Mouse (Mus musculus) cerebellum, postnatal 4 days (tissue): Measurements from ENCODE around the gene Crb3.

ENCODE experiments used
- DNase-seq, 2 experiments: peaks; one replicate each; pipeline ENCODE4 v3.0.0; 2022; ENCODE audit warnings: low spot score in 2 of 2, mixed read lengths in 1 of 2

The Crb3 gene

GRCm38 (mm10) chr17:57105181-57106034 is 46.5 kb downstream of the Crb3 start, which contains the start of gene Tnfsf9:
TSS of gene Tnfsf9 (plus strand) at chr17:57105325.
- DNase-seq = peak in 1 of 2 experiments; percentile 22

- DNase-seq = no peak
Observed at GRCm38 (mm10) chr17:57106035-57106368, 47.1 kb downstream of the Crb3 start.

GRCm38 (mm10) chr17:57107064-57107463 is 48.2 kb downstream of the Crb3 start:
- DNase-seq = no peak

GRCm38 (mm10) chr17:57108040-57108665 is 49.2 kb downstream of the Crb3 start:
- DNase-seq = no peak

- no peak for DNase-seq
Observed at GRCm38 (mm10) chr17:57108666-57109171, 49.8 kb downstream of the Crb3 start.

- no peak for DNase-seq
Observed at GRCm38 (mm10) chr17:57110005-57110404, 51.1 kb downstream of the Crb3 start.

GRCm38 (mm10) chr17:57112768-57113474 is 54.0 kb downstream of the Crb3 start:
- DNase-seq = no peak
